Mouse (Mus musculus) G1E (cell line): ENCODE measurements around the gene Igsf6.

Source experiments
- CTCF ChIP-seq: IDR thresholded peaks from 2 replicates; pipeline ENCODE4 v1.5.1; 2012; ENCODE audit warnings: low read depth, low read length, inconsistent platforms, mixed read lengths
- GATA1 ChIP-seq: IDR thresholded peaks from 2 replicates; pipeline ENCODE4 v1.6.1; 2012; ENCODE audit warnings: borderline replicate concordance, low read length, inconsistent platforms, mixed read lengths
- TAL1 ChIP-seq: conservative IDR thresholded peaks from 2 replicates; pipeline ENCODE4 v1.6.1; 2012; ENCODE audit warnings: low read depth, low read length, inconsistent platforms, mixed read lengths

DNA sequence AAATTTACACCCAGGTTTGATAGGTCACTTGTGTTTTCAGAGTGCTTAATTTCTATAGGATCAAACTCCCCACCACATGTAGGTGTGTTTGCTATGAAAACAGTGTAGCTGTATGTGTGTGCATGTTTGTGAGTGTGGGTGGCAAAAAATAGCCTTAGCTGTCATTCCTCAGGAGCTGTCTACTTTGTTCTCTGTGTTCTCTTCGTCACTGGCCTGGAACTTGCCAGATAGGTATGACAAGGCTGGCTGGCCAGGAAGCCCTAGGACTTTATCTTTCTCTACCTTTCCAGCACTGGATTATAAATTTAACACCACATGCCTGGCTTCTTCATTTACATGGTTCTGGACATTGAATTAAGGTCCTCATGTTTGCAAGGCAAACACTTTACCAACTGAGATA is 30.1 kb downstream of the Igsf6 start:
- TF ChIP-seq CTCF (no peak), GATA1 (no peak), TAL1 (no peak)
